Mouse (Mus musculus) liver, embryonic 16.5 days (tissue): ENCODE measurements around the gene Dus3l. TPM values are rescaled to one million over a fixed set of nuclear protein-coding genes. Genes with fewer than 3 reads are reported as not detected.

Experiments
- ATAC-seq: fragments of 200-750 bp; cut with Nextera tagmentation; 2 replicates; pipeline ENCODE4 v1.8.0; 2017; ENCODE audit warnings: low read depth, mild to moderate bottlenecking, moderate number of reproducible peaks, moderate library complexity
- H3K27ac ChIP-seq: fragments of 300-500 bp; sonication (generic); 2 replicates; pipeline ENCODE4 v1.5.1; 2014; ENCODE audit warnings: mild to moderate bottlenecking, low read length
- H3K27me3 ChIP-seq: fragments of 300-500 bp; sonication (generic); 2 replicates; pipeline ENCODE4 v1.6.1; 2014; ENCODE audit warnings: low read depth, low read length, mixed read lengths; ENCODE audit not compliant: control insufficient read depth, insufficient read depth
- H3K36me3 ChIP-seq: fragments of 300-500 bp; sonication (generic); 2 replicates; pipeline ENCODE4 v1.6.1; 2014; ENCODE audit warnings: mild to moderate bottlenecking; ENCODE audit not compliant: control insufficient read depth, insufficient read depth
- H3K4me1 ChIP-seq: fragments of 300-500 bp; sonication (generic); 2 replicates; pipeline ENCODE4 v1.6.1; 2014; ENCODE audit warnings: low read depth, low read length, mixed read lengths; ENCODE audit not compliant: control insufficient read depth
- H3K4me2 ChIP-seq: fragments of 300-500 bp; sonication (generic); 2 replicates; pipeline ENCODE4 v1.6.1; 2014; ENCODE audit warnings: low read depth, low read length, mixed read lengths
- H3K4me3 ChIP-seq: fragments of 300-500 bp; sonication (generic); 2 replicates; pipeline ENCODE4 v1.5.1; 2014; ENCODE audit warnings: low read depth, mild to moderate bottlenecking, low read length
- H3K9ac ChIP-seq: fragments of 300-500 bp; sonication (generic); 2 replicates; pipeline ENCODE4 v1.6.1; 2014; ENCODE audit warnings: low read depth, low read length
- H3K9me3 ChIP-seq: fragments of 300-500 bp; sonication (generic); replicated peaks from 2 replicates; pipeline ENCODE4 v1.6.1; 2016; ENCODE audit warnings: low read length; ENCODE audit not compliant: control insufficient read depth
- WGBS: fragments of 180-500 bp; shearing (Covaris S2); extraction: QIAGEN DNeasy Blood & Tissue Kit; methylation state at CpG from one replicate; pipeline ENCODE4 v1.1.7; 2014; ENCODE audit not compliant: insufficient replicate concordance; 5-methylcytosine and 5-hydroxymethylcytosine counted together
- polyA plus RNA-seq: library from polyadenylated mRNA; unstranded; fragments of >200 nt; fragmentation: Nextera tagmentation; extraction: Ambion mirVana; gene quantifications from 2 replicates; pipeline ENCODE4 v1.2.1, GENCODE M21; 2015

Gene Dus3l
- polyA plus RNA-seq, 1 experiment from 2014 or later, result 12.2 TPM

DNA sequence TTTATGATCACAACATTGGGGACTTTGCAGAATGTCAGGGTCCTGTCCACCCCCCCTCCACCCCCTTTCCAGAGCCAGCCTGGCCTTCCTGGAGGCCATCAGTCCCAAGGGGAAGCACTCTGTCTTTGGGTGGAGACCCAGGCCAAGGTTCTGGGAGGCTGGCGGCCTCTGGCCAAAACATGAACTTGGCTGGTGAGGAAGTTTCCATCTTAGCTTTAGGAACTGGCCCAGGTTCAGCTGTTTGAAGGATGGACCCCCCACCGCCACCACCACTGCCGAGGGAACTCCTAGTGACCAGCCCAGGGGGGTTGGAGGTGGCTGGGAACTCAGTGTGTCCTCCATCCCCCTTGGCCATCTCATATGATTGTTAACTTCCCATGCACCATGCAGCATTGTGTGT, 3.5 kb upstream of the Dus3l start:
- peaks cover 14% of the 10 kb centered on the region for H3K27me3 ChIP-seq
- no peaks in the 10 kb centered on the region for H3K36me3 ChIP-seq
- H3K9me3 ChIP-seq, result no peaks in the 10 kb centered on the region; the same call in 1 of the 2 replicates
- no peak overlapping the region for H3K4me2 ChIP-seq
- no peak overlapping the region for H3K4me3 ChIP-seq
- peaks cover 61% of the 10 kb centered on the region for H3K4me1 ChIP-seq
- no peak overlapping the region for H3K9ac ChIP-seq
- no peak overlapping the region for H3K27ac ChIP-seq
- 61% methylated on average over 3 of the region's 3 CpGs for WGBS
- ATAC-seq, result no peak

DNA sequence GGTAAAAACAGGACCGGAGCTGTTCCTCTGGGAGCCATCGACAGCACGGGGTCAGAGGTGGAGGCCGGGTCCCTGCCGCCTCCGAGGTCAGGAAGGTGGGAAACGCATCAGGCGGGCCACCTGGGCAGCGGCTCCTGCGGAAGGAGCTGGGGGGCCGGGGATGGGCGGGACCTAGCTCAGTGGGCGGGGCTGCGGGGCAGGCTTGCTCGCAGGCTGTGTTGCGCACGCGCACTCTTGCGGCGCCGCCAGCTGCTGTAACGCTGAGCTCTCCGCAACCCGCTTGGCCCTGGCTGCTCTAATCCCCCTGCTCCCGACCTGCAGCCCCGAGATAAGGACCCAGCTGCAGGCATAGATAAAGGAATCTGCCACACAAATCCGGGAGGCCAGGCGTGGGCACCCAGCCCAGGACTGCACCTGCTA, 2.6 kb upstream of the Dus3l start:
- ATAC-seq, result peak; percentile 72
- Histone ChIP-seq H3K4me3 (peak overlapping the region; percentile 59), H3K9me3 (no peaks in the 10 kb centered on the region; the same call in 1 of the 2 replicates), H3K9ac (peak overlapping the region; percentile 56), H3K4me2 (peak overlapping the region; percentile 84), H3K36me3 (no peaks in the 10 kb centered on the region), H3K4me1 (peaks cover 57% of the 10 kb centered on the region), H3K27ac (peak overlapping the region; percentile 86), H3K27me3 (peaks cover 5% of the 10 kb centered on the region)
- under 1% methylated on average over 26 of the region's 28 CpGs for WGBS

DNA sequence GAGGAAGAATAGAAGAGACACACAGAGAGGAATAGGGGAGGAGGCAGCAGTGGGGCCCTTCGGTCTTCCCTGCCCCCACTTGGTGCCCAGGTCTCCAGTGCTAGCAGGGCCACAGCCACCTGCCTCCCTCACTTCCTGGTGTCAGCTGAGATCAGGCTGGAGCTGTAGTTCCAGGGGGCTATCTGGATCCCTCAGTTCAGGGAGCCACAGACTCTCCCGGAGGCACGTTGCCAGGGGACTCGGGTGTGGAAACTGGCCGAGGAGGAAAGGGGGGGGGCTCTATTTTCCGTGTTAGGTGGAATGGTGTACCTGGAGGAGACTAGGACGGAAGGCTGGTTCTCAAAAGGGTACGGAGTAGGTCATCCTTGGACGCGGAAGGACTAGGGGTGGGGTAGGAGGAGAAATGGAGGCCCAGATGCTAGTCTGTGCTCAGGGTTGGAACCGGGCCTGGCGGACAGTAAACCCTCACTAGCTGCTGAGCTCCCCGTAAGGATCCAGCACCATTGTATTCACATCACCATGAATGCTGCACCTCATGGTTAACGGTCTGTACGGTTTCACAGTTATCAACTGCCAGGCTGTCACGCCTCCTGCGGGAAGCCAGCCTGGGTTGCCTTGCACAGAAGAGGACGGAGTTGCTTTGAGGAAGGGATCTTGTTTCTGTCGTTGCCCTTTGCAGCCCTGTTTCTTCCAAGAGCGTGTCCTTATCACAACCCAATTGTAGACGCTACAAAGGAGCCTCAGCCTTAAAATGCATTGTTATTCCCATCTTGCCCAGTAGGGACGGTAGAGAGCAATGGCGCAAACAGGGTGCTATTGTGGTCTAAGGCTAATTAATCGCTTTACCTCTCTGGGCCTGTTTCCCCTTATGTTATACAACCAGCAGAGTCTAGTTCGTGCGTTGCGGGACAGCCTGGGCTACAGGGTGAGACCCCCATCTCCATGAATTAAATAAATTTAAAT, 1.5 kb upstream of the Dus3l start:
- H3K9me3 ChIP-seq, result no peaks in the 10 kb centered on the region; the same call in 1 of the 2 replicates
- H3K4me1 ChIP-seq, result peaks cover 47% of the 10 kb centered on the region
- peak overlapping the region; percentile 84 for H3K4me2 ChIP-seq
- peaks cover 5% of the 10 kb centered on the region for H3K36me3 ChIP-seq
- peak overlapping the region; percentile 59 for H3K4me3 ChIP-seq
- no peak for ATAC-seq
- peak overlapping the region; percentile 86 for H3K27ac ChIP-seq
- peak overlapping the region; percentile 42 for H3K9ac ChIP-seq
- H3K27me3 ChIP-seq, result peaks cover 2% of the 10 kb centered on the region; the same call in 1 of the 2 replicates
- 27% methylated on average over 27 of the region's 27 CpGs for WGBS

DNA sequence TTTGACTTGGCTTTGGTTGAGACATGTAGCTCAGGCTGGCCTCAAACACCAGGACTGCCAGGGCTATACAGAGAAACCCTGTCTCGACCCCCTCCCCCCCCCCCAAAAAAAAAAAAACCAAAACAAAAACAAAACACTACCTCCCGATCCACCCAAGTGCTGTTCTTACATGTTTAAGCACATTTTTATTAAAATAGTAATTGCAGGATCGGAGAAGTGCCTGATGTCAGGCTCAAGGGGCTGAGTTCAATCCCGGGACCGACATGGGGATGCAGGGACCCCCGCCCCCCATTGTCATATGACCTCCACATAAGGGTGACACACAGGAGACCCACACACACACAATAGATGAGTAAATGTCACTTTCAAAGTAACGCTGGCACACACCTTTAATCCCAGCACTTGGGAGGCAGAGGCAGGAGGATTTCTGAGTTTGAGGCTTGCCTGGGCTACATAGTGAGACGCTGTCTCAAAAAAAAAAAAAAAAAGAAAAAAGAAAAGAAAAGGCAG, 761 bp upstream of the Dus3l start:
- peak overlapping the region; percentile 86 for H3K4me2 ChIP-seq
- ATAC-seq, result no peak
- 53% methylated on average over 8 of the region's 8 CpGs for WGBS
- peak overlapping the region; percentile 87 for H3K4me3 ChIP-seq
- peak overlapping the region; percentile 88; the same call in 1 of the 2 replicates for H3K9ac ChIP-seq
- H3K4me1 ChIP-seq, result peaks cover 41% of the 10 kb centered on the region
- peaks cover 2% of the 10 kb centered on the region; the same call in 1 of the 2 replicates for H3K27me3 ChIP-seq
- peaks cover 13% of the 10 kb centered on the region for H3K36me3 ChIP-seq
- H3K27ac ChIP-seq, result peak overlapping the region; percentile 97
- H3K9me3 ChIP-seq, result no peaks in the 10 kb centered on the region

DNA sequence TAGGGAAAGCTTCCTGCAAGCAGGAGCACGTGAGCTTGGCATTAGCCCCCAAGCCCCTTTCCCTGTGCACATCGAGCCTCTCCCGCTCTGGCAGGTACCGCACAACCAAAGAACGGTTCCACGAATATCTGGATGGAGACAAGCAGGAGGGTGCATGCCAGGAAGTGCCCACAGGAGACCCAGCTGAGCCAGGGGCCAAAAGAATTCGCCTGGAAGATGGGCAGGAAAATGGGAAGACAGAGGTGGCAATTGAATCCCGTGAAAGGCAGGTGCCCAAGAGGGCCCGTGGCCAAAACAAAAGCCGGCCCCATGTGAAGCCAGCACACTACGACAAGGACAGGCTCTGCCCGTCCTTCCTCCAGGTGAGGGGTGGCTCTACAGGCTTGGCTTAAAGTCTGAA, 874 bp downstream of the Dus3l start:
- Histone ChIP-seq H3K27ac (peak overlapping the region; percentile 97; the same call in 1 of the 2 replicates), H3K9ac (peak overlapping the region; percentile 88), H3K36me3 (peaks cover 22% of the 10 kb centered on the region), H3K4me3 (peak overlapping the region; percentile 87), H3K4me1 (peaks cover 41% of the 10 kb centered on the region), H3K4me2 (peak overlapping the region; percentile 86), H3K27me3 (no peaks in the 10 kb centered on the region), H3K9me3 (no peaks in the 10 kb centered on the region)
- no peak for ATAC-seq
- WGBS, result 34% methylated on average over 12 of the region's 12 CpGs

DNA sequence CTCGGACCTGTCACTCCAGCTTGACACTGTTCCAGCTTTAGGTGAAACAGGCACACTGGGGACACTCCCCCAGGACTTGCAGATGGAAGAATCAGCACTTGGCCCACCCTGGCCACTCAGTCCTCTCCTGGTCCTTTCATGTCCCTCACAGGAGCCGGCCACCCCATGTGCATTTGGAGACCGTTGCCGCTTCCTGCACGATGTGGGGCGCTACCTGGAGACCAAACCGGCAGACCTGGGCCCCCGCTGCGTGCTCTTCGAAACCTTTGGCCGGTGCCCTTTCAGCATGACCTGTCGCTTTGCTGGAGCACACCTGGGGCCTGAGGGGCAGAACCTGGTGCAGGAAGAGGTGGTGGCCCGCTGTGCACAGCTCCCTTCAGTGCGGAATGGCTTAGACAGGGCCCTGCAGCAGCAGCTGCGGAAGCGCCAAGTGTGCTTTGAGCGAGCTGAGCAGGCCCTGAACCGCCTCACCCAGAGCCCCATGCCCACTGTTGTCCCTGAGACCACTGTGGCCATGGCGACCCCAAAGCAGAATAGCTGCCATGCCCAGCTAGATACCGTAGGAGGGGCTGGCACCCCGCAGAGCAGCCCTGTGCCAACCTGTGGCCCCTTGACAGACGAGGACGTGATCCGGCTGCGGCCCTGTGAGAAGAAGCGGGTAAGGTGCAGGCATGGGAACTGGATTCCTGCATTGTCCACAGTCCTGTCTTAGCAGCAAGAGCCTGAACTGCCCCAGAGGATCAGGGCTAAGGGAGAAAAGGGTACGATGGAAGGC, 2.3 kb downstream of the Dus3l start:
- Histone ChIP-seq H3K36me3 (peaks cover 22% of the 10 kb centered on the region), H3K27ac (no peak overlapping the region), H3K9ac (no peak overlapping the region), H3K4me2 (no peak overlapping the region), H3K4me3 (no peak overlapping the region), H3K4me1 (peaks cover 32% of the 10 kb centered on the region), H3K9me3 (no peaks in the 10 kb centered on the region), H3K27me3 (no peaks in the 10 kb centered on the region)
- 91% methylated on average over 27 of the region's 27 CpGs for WGBS
- no peak for ATAC-seq

DNA sequence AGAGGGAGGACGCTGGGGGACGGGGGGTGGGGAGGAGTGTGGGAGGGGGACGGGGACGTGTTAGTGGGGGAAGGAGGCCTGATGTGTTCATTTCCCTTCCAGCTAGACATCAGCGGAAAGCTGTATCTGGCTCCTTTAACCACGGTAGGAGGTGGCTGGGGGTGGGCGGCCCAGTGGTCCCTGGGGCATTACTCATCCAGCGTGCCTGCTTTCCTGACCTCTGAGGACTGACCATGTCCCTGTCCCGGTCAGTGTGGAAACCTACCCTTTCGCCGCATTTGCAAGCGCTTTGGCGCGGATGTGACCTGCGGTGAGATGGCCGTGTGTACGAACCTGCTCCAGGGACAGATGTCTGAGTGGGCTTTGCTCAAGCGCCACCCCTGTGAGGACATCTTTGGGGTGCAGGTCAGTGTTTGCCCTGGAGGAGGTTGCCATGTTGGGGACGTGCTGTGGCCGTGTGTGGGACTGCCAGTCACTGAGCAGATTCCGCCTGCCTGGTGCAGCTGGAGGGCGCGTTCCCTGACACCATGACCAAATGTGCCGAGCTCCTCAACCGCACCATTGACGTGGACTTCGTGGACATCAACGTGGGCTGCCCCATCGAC, 3.1 kb downstream of the Dus3l start:
- Histone ChIP-seq H3K4me1 (peaks cover 24% of the 10 kb centered on the region), H3K9me3 (no peaks in the 10 kb centered on the region), H3K4me3 (no peak overlapping the region), H3K27ac (no peak overlapping the region), H3K27me3 (no peaks in the 10 kb centered on the region), H3K4me2 (no peak overlapping the region), H3K36me3 (peaks cover 22% of the 10 kb centered on the region), H3K9ac (no peak overlapping the region)
- WGBS, result 88% methylated on average over 29 of the region's 29 CpGs
- no peak for ATAC-seq

DNA sequence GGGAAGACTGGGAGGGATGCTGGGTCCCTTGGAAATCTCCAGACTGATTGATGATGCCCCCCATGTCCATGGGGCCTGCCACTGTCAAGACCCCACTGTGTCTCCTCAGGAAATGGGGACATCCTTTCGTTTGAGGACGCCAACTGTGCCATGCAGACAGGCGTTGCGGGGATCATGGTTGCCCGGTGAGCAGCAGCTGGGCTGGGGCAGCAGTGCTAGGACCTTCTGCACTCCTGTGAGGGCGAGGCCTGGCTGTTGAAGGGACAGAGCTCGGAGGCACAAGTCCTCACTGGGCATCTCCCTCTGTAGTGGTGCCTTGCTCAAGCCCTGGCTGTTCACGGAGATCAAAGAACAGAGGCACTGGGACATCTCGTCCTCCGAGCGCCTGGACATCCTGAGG, 4.4 kb downstream of the Dus3l start:
- no peak overlapping the region for H3K27ac ChIP-seq
- no peaks in the 10 kb centered on the region for H3K9me3 ChIP-seq
- H3K4me3 ChIP-seq, result no peak overlapping the region
- H3K27me3 ChIP-seq, result no peaks in the 10 kb centered on the region
- peaks cover 22% of the 10 kb centered on the region for H3K36me3 ChIP-seq
- ATAC-seq, result no peak
- no peak overlapping the region for H3K9ac ChIP-seq
- WGBS, result 86% methylated on average over 11 of the region's 11 CpGs
- peaks cover 21% of the 10 kb centered on the region for H3K4me1 ChIP-seq
- no peak overlapping the region for H3K4me2 ChIP-seq
